Mouse (Mus musculus) embryo, embryonic 10.5 days (tissue): ENCODE data around the gene Ccnd2.
A peak's percentile ranks its signal among the peaks of the same experiment; 100 is the strongest.

Source experiments
- DNase-seq: peaks from one replicate; pipeline ENCODE4 v3.0.0-alpha.2; 2015; ENCODE audit warnings: low spot score

Gene Ccnd2

DNA sequence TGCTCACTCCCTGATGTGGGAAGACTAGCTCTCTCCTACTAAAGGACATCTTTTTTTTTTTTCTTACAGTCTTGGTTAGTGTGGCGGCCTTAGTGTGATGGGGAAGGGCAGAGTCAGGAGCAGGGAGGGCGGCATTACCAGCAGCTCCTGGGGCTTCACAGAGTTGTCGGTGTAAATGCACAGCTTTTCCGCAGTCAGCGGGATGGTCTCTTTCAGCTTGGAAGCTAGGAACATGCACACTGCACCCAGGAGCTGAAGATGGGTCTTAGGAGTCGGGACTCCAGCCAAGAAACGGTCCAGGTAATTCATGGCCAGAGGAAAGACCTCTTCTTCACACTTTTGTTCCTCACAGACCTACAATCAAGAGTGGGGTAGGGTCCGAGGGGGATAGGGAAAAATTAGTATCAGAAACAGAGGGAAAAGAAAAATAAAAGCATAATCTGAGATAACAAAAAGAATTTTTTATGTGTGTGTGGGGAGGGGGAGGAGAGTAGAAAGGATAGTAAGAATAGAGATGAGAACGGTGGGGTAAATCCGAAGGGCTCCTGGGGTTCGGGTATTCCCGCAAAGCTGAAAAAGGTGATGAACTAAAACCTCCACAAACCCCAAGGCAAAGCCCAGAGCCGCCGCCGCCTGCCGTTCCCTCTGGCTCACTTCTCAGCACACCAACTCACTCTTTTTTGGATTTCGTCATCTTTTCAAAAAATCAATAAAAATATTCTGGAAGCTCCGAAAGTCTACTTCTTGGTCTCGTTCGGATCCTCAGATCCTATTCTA lies 3.3 kb downstream of the Ccnd2 start:
- peak; percentile 62 for DNase-seq

DNA sequence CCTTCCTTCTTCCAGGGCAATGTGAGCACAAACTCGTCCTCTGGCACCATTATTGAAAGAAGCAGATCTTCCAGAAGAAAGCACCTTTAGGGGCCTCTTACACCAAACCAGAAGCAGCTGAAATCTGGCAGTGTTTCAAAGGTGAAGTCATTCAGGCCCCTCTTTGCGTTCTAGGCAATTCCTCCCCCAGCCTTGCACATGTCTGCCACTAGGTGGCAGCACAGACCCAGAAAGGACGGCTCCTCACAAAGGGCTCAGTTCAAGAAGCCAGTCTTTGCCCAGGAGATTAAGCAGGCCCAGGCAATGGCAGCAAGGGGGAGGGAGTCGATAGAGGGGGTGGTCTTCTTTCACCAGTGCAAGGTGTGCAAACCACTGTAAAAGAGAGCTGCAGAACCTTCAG lies 4.3 kb downstream of the Ccnd2 start:
- DNase-seq, result peak; percentile 96

DNA sequence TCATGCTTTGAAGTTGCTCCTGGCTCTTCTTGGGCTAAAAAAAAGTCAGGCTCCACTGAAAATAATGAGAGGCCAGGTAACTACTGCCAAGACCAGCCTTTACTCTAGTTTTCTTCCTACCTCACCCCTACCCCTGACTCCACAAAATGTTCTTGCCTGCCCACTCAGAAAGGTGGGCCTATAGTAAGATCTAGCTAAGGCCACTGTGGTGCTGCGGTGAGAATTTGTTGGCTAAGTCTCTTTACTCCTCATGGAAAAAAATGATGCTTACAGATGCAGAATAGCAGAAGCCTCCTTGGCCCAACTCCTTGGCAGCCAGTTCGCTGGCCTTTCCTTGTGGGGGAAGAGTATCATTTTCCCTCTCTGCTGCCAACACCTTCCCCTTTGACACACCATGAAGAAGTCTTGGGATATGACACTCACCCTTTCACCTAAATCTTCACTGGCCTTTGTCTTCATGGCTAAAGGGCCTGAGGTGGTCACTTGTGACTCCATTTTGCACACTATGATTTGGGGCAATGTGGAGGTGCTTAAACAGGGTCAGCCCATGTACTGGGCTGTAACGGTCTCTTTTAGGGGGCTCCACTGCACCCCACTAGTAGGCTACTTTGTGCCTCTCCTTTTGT lies 5.6 kb downstream of the Ccnd2 start:
- no peak for DNase-seq

DNA sequence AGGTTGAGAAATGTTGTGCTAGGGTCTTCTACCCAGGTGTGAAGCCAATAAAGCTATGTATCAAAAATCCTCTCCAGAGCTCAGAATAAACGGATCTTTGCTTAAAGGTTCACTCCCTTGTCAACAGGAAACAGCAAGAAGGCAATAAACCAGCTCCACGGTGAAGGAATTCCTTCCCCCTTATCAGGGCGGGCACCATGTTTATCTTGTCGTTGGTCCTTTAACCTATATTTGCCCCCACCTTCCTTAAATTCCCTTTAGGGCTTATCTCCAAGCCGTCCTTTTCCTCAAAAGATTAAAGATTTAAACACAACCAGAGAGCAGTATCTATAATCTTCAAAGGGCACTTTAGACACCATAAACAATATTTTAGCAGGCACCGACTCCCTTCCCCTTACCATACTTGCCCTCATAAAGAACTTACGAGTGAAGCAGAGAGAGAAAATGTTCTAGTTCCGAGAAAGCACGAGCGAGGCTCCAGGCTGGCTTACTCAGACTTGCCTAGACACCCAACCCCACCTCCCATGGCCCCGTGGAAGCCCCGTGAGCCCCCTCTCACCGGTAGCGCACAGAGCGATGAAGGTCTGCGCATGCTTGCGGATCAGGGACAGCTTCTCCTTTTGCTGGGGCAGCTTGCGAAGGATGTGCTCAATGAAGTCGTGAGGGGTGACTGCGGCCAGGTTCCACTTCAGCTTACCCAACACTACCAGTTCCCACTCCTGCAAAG lies 6.4 kb downstream of the Ccnd2 start:
- no peak for DNase-seq

DNA sequence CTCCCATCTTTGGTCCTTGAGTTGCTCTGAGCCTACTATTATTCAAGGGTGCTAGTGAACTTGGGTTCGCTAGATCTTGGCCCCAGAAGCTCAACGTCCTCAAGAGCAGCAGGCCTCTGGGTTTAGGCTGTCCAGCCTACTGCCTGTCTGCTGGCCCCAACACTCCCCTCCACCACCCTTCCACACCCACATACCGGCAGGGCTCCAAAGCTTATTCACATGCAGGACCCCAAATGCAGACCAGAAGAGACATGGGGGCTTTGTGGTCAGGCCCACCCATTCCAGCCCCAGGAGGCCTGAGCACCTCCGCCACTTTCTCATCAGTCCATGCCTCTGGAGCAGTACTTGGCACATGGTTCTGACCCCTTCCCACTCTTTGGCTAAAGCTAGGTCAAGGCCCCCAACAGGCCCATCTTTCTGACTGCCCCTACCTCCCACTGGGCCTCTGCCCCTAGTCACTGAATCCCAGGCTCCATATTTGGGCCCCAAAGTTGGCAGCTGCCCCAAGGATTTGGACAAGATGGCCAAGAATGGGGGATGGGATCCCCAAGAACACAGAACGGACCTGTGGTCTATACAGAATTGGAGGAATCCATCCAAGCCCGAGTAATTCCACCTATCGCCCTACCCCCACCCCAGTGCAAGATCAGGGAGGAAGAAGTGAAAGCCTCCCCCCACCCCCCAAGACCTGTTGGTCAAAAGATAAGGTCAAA lies 8.3 kb downstream of the Ccnd2 start:
- no peak for DNase-seq

DNA sequence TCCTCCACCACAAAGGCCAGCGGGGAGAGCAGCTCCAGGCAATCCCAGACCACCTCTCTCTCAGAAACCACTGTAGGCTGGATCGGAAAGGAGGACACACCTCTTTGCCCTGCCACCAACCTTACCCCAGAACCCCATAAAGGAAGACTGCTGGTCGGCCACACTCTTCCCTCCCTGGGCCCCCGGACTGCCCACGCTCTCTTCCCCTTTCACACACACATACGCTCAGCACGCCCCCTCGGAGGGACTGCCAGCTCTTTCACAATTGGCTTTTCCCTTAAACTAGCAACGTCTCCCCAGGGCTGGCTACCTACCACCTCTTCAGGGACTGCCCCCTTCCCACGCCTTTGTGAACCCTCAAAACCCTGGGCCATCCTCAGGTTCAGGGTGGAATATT lies 8.9 kb downstream of the Ccnd2 start:
- no peak for DNase-seq

DNA sequence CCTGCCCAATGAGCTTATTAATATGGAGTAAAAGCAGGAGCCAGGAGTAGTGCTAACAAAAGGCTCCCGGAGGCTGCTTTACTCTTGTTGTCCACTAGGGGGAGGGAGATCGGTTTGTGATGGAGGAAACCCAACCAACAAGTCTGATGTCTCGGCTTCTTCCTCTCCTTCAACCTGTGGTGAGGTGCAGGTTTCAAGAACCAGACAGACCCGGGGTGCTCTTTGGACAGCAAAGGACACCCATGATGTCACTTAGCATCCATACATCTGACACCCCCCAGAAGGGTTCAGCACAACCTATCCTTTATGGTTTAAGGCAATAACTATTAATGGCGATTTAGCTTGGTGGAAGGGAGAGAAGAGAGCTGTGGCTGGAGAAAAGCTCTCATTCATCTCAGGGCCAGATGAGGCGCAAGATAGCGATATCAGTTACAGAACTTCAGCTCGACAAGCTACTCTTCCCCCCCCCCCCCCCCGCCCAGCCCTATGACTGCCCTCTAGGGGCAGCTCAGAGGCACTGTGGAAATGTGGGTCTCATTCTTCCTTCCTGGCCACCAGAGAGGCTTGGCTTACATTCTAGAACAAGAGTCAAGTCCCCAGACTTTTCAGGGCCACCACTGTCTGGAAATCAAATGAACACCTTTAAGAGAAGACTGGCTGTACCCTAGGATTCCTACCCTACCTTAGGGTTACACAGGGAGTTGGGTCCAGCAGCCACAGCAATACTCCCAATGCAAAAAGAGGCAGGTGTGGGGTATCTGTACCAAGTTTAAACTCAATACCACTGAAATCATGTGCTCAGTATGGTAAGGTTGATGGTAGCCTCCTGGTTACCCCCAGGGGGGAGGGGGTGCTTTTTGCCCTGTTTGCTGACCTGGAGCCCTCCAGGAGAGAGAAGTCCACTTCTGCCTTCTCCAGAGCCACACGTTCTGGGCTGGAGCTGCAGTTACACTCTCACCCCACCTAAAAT lies 9.6 kb downstream of the Ccnd2 start:
- peak; percentile 90 for DNase-seq

DNA sequence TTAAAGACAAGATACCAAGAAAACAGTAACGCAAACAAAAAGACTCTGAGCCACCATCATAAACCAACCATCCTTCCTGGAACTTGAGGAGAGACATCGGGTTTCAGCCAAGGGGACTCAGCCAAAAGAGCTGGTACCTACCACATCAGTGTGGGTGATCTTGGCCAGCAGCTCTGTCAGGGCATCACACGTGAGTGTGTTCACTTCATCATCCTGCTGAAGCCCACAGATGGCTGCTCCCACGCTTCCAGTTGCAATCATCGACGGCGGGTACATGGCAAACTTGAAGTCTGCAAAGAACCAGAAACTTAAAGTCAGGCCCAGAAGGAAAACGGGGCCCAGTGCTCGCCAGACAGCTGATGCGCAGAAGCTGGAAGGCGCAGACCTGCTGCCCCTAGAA lies 13.0 kb downstream of the Ccnd2 start:
- DNase-seq, result no peak

DNA sequence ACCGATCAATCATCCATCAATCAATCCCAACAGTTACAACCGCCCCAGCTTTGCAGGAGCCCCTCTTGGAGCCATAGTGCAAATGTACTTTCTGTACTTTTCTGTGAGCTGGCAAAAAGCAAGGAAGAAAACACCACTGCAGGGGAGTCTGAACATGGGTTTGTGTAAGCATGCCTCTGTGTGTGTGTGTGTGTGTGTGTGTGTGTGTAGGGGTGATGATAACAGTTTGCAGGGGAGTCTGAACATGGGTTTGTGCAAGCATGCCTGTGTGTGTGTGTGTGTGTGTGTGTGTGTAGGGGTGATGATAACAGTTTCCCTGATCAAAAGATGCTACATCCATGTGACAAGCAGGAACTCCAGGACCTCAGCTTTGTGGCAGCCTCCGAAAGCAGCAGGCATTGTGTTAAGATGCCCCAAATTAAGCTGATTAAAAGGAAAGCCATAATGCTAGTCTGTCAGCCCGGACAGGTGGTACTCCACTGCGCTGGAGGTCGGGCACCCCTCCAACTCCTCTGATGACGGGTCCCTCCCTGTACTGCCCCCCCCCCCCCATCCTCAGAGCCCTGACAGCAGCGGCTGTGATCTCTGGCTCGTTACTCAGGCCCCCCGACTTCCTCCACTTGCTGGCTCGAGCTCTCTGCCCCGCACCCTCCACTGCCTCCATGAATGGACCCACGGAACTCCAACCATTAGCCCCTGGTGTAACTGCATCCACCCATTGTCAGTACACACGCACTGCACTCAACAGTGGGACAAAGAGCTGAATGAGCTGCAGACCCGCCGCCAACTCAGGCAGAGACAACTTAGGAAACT lies 18.4 kb downstream of the Ccnd2 start:
- DNase-seq, result no peak

DNA sequence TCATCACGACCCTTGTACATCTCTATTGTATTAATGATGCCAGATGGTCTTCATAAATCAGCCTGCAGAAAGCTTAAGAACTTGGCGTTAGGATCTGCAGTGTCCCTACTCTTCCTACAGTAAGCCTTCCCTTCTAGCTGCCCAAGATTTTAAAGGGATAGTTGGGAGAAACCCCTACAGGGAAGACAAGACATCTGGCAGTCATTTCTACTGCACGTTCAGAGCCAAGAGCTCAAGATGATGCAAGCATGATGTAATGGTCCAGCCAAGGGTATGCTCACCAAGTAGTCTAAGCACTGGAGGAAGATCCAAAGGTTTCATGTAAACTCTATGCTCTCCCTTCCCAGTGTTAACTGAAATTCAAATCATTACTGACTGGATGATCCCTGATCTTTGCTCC lies 19.3 kb downstream of the Ccnd2 start:
- no peak for DNase-seq

DNA sequence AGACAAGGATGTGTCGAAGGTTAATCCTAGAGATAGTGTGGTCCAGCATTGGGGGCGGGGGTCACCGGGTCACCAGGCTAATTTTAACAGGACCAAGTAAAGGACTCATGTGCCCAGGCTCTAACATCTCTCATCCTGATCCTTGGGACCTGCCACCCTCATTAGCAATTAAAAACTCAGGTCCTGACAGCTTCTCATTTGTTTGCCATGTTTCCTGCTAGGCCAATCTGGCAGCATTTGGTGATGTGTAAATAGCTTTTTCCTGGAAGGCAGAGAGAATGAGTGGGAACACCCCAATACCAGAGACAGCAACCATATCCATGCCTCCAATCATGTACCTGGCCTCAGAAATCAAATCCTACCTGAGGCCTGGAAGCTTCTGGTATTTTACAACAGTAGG lies 20.0 kb downstream of the Ccnd2 start:
- no peak for DNase-seq

DNA sequence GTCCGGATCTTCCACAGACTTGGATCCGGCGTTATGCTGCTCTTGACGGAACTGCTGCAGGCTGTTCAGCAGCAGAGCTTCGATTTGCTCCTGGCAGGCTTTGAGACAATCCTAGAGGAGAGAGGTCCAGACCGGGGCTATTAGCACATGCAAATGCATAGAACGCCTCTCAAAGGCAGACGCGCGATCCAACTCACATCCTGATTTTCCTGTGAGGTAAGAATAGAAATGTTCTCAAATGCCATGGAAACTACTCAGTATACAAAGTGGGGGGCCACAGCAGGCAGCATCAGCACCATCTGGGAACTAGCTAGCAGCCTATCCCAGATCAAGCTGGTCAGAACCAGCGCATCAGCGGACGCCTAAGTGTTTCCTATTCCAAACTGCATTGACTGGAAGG lies 21.6 kb downstream of the Ccnd2 start:
- no peak for DNase-seq

DNA sequence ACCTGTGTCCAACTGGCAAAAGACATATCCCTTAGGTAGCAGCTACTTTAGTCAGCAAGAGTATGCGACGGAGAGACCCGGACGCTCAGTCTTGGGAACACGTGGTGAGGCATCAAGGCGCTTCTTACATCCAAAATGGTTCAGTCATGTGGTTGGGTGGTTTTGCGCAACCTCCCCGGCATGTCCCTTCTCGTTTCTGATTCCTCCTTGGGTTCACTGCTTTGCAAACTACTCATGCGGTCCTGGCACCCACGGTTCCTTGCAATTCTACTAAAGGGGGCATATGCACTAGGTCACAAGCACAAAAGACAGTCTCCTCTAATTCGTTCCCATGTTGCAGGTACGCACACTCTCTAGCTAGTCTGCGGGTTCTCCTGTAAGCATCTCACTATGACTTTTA lies 22.3 kb downstream of the Ccnd2 start:
- no peak for DNase-seq

DNA sequence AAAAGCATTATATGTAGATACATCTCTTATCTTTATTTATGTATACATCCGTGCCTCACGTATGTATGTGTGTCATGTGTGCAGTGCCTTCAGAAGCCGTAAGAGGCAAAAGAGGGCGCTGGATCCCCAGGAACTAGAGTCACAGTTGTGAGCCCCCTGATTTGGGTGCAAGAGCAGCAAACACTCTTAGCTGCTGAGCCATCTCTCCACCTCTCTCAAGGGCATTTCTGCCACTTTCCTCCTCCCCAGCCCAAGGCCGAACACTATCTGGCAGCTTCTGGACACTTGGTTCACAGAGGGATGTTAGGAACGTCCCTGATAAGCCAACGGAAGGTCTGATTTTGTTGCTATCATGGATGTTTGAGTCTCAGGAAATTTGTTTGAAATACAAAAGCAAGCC lies 28.5 kb downstream of the Ccnd2 start:
- no peak for DNase-seq

DNA sequence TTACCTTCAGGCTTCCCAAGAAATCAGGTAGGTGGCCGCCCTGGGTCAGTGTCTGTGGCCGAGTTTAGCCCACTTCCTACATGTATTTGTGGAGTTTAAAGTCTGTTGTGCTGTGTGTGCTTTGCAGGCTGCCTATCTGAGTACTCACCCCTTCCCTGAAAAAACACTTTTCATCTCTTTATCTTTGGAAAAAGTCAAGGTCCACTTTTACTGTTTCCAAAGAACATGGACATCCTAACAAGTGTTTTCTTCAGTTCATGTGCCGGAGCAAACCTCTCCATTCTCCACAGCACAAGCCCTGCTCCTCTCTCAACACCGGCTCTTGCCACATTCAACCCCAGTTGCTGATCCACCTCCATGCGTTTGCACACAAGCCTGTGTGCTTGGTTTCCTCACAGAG lies 29.0 kb downstream of the Ccnd2 start:
- no peak for DNase-seq

DNA sequence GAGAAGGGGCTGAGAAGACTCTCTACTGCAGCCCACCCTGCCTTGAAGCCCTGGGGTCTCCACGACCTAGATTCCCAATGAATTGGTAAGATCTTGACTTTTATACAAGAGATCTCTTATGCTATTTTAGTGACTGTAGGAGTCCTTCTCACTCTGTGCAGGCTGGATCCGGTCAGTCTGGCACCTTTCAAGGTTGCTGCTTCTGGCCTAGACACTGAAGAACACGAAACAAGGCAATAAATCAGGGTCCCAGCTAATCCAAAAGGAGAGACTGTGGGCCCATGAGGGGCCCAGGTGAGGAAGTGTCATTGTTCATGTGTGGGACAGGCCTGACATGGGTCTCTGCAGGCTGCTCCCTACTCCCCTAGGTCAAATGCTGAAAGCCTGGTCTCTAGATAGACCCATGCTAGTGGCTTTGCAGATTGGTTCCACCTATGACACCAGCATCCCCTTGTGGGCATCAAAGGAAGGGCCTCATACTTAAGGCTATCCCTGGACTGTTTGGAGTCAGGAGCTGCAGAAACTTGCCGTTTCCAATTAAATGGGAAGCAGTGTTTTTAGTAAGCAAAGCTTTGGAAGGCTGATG lies 29.7 kb downstream of the Ccnd2 start:
- DNase-seq, result no peak

DNA sequence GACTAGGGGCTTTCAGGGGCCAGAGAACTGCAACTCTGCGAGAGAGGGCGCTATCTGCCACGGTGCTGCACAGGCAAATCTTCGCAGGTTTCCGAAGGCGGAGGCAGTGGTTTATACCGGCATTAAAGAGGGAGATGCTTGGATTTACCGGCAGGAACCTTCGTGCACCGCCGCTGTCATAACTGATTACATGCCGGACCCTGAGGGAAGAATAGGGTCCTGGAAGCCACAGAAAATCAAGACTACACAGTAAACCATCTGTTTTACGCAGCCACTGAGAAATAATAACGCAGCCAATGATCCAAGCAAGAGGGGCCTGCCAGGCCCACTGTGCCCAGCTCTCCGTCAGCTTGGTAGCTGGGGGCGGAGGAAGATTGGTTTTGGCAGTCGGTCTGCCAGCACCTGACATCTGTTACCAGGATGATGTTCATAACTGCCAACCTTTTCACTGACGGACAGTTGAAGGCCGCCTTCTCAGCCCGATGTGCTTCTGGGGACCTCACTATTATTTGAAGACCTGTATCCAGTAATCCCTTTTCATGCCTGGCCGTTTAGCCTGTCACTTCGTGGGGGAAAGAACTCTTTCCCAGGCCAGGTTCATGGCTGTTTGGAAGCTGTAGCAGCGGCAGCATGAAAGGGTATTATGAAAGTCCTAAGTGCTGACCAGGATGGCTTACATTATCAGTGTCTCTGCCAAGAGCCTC lies 37.1 kb downstream of the Ccnd2 start:
- no peak for DNase-seq

DNA sequence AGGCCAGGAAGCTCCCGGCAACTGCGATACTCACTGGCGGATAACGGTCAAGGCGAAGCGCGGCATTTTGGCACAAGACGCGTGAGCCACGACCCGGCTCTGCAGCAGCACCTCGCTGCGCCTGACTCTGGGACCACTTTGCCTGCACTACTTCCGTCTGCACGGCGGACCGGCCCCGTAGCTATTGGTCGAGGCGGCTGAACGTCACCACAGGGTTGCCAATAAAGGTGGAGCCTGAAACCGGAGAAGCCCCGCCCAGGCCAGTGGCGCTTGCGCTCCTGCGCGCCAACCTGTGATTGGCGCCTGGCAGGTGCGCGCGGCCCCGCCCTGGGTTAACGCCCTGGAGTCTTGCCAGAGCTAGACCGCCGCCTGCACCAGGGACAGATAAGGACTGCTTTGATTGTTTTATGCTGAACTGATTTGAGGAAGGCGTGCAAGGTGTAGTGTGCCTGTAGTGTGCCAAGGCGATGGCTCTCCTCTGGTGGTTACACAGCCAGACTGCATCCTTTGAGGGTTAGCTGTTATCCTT lies 42.5 kb downstream of the Ccnd2 start, which contains the start of gene Tigar:
TSS of gene Tigar (minus strand) at position 156 of the 529 bp plus-strand sequence.
- peak; percentile 96 for DNase-seq

DNA sequence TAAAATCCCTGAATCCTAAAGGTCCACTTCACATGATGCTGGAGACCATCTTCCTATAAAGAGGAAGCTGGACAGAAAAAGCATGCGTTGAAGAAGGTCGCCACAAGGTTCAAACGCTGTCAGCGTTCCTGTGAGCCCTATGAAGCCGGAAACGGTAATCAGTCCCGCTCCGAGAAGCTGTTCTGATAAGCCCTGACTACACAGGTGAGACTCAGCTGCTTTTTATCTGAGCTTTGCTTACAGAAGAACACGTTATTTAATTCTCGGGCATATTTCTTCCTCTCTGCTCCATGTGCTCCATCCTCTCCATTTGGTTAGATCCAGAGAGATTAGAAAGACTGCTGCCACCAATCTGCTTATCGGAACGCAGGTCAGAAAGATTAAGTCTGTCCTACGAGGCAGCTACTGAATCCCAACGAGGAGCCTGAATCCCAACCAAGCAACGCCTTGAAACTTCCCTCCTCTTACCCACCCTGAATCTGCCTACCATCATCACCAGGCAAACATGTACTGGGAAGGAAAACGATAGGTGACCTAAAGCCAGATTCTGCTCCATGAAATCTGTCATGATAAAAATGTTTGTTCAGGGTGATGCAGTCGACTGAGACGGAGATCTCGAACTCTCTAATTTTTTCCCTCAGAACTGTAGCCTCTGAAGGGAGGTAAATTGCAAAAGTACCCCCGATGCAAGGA lies 43.5 kb downstream of the Ccnd2 start:
- DNase-seq, result no peak
